Mouse (Mus musculus): Measurements from ENCODE around the gene Cnn1. TPM values are rescaled to one million over a fixed set of nuclear protein-coding genes. Genes with fewer than 3 reads are reported as not detected.
"Not testable (repeated sequence)": the region's sequence is repeated elsewhere in the genome, so short reads cannot be mapped to it uniquely, and the experiment has no call there.

Gene Cnn1
- total RNA-seq, 4 experiments from 2014 or later, result 3.4 to 8.7 (median 6.1) TPM

- no peak for DNase-seq (ENCODE audit: low spot score)
Observed at GRCm38 (mm10) chr9:22125246-22126027, 26.4 kb downstream of the Cnn1 start.

- no peak for DNase-seq (ENCODE audit: low spot score)
Observed at GRCm38 (mm10) chr9:22131226-22131981, 32.4 kb downstream of the Cnn1 start.

GRCm38 (mm10) chr9:22132220-22132619 is 33.2 kb downstream of the Cnn1 start:
- DNase-seq (ENCODE audit: low spot score), result no peak

GRCm38 (mm10) chr9:22134246-22134890 is 35.4 kb downstream of the Cnn1 start:
- no peak for DNase-seq (ENCODE audit: low spot score)

GRCm38 (mm10) chr9:22134988-22135643 is 36.1 kb downstream of the Cnn1 start:
- DNase-seq (ENCODE audit: low spot score), result no peak

- no peak for DNase-seq (ENCODE audit: low spot score)
Observed at GRCm38 (mm10) chr9:22135644-22136390, 36.8 kb downstream of the Cnn1 start, which contains the start of gene Acp5. Gene Acp5 (minus strand): TSS chr9:22135711.

GRCm38 (mm10) chr9:22136765-22137547 is 37.9 kb downstream of the Cnn1 start:
- no peak for DNase-seq (ENCODE audit: low spot score)

GRCm38 (mm10) chr9:22138480-22138879 is 39.5 kb downstream of the Cnn1 start:
- DNase-seq (ENCODE audit: low spot score), result no peak

- no peak for DNase-seq (ENCODE audit: low spot score)
Observed at GRCm38 (mm10) chr9:22139746-22140145, 40.7 kb downstream of the Cnn1 start.

- DNase-seq (ENCODE audit: low spot score), result peak; percentile 74
Observed at GRCm38 (mm10) chr9:22143108-22144037, 44.4 kb downstream of the Cnn1 start.

- no peak for DNase-seq (ENCODE audit: low spot score)
Observed at GRCm38 (mm10) chr9:22144304-22144965, 45.4 kb downstream of the Cnn1 start.

GRCm38 (mm10) chr9:22149426-22150248 is 50.6 kb downstream of the Cnn1 start:
- DNase-seq (ENCODE audit: low spot score), result no peak

- DNase-seq (ENCODE audit: low spot score), result not testable (repeated sequence)
Observed at GRCm38 (mm10) chr9:22150249-22150693, 51.3 kb downstream of the Cnn1 start.

- DNase-seq (ENCODE audit: low spot score), result no peak
Observed at GRCm38 (mm10) chr9:22150946-22151345, 51.9 kb downstream of the Cnn1 start.

- no peak for DNase-seq (ENCODE audit: low spot score)
Observed at GRCm38 (mm10) chr9:22153810-22154209, 54.8 kb downstream of the Cnn1 start.

GRCm38 (mm10) chr9:22155614-22156013 is 56.6 kb downstream of the Cnn1 start:
- DNase-seq (ENCODE audit: low spot score), result peak; percentile 71

GRCm38 (mm10) chr9:22156497-22157245 is 57.7 kb downstream of the Cnn1 start, which contains the start of gene Pigyl:
Gene Pigyl (plus strand): TSS chr9:22156846.
- peak; percentile 98 for DNase-seq (ENCODE audit: low spot score)
